Mouse (Mus musculus): ENCODE measurements around the gene Sept5.

The Sept5 gene

DNA sequence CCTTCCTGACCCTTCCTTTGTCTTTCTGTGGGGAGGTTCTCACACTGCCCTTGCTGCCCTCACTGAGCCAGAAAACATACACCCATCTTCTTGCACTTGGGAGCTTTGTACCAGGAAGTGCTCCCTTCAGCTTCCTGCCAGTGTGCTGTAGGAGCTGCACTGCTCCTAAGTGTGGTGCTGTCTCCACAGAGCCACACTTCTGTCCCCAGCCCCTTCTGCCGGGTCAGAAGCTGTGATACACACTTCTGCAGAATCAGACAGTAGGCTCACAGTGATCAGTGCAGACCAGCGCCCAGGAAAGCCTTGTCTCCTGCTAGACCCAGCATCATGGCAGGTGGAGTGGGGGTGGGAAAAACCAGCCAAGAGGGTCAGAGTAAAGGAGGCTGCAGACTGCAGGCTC, 3.1 kb upstream of the Sept5 start:
- WGBS: 57% methylated on average over 2 of the region's 2 CpGs

DNA sequence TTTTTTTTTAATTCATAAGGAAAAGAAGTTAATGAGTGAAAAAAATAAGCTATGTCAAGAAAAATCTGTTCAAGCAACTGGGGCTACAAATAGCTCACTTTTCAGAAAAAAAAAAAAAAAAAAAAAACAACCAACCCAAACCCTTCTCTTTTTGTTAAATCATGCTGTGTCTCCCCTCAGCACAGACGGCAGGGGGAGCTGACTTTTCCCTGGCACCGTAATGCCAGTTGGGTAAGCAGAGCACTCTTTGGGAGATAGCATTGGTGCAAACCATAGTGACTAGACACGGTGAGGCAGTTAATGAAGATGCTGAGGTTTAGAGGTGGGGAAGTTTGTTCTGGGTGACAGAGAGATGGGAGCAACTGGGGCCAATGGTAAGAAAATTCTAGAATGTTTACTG, 2.3 kb upstream of the Sept5 start:
- WGBS: 23% methylated on average over 3 of the region's 3 CpGs

DNA sequence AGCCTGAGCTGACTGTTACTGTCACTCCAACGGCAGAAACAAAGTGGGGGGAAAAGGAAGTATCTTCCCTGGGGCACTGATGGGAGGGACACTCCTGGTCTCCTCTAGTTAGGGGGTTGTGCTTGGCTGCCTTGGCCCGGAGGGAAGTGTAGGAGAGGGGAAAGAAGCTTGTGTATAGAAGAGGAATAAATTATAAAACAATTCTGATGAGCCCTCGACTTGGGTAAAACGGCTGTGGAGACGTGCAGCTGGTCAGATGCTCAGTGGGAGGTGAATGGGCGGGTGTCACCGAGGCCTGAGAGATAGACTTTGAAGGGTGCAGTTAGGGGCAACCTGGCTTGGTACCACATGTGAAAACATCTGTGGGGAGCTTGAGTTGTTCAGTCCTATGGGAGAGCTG, 1.4 kb upstream of the Sept5 start:
- 49% methylated on average over 7 of the region's 7 CpGs for WGBS

DNA sequence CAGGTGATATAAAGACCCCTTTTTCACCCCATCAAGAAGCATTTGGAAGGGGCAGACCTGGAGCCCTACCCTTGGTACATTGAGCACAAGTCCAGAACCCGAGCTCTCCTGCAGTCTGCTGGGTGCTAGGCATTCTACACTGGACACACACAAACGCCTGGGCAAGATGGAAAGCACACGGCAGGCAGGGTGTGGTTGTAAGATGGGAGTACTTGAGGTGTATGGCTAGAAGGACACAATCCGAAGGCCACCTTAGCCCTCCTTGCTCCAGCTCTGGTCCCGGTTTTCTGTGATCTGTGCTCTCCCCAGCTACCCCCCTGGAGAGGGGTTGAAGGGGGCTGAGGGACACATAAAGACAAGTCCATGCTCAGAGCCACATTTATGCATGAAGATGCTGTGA, 537 bp upstream of the Sept5 start:
- 56% methylated on average over 5 of the region's 5 CpGs for WGBS

DNA sequence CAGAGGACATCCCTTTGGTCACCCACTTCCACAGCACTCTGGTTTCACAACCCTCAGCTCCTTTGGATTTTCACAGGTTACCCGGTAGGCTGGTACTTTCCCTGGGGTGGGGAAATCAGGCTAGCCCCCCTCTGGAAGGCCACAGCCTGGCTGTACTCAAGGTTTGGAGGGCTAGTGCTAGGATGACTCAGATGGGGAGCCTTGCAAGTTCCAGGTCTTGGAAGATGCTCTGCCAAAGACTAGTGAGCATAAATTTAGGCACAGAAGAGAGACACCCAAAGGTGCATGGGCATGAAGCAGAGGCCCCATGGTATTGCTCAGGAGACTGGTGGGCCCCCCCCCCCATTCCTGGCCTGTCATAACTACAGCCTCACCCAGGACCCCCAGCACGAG, 810 bp downstream of the Sept5 start:
- 33% methylated on average over 2 of the region's 2 CpGs for WGBS

DNA sequence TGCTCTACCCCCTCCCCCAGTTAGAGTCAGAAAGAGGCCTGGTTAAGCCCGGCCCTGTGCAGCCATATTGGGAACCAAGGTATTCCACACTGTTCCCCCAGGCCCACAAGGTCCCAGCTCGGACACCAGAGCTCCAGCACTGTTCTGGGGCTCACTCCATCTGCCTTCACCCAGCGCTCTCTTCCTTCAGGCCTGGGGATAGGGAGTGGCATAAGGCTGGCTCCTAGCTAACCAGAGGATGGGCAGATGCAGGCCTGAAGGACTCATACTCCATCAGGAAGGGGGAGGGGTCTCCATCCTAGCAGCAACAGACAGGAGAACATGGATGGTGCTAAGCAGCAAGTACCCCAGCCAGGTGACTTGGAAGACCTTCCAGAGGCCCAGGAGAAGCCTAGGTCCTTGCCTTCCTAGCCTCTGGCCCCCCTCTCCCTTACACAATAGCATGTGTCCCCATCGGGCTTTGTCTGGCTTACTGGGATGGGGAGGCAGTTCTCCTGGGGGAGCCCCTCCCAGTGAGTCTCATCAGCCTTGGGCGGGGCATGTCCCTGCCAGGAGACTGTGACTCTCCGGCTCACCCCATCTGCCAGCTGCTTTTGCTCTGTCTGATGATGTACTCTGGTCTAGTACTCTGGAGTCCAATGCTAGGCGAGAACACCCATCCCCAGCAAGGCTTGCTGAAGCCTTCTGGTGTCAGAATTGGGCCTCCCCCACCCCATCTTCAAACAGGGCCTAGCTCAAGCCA, 1.4 kb downstream of the Sept5 start:
- 48% methylated on average over 7 of the region's 7 CpGs for WGBS

DNA sequence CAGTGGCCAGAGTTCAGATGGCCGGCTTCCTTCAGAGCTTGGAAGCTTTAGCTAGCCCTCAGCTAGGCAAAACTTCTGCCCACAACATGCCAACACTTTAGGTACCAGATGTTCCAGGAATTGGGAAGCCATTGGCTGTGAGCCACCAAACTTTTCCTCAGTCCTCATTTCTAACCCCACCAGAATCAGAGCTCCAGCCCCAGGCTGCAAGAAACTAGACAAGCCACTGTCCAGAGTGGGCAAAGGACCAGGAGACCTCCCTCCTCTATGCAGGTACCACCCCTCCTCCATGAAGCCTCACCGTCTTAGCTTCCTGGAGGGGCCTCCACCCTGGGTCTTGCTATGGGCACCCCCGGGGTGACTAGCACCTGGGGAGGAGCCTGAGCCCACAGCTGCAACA, 2.6 kb downstream of the Sept5 start:
- 39% methylated on average over 3 of the region's 3 CpGs for WGBS

DNA sequence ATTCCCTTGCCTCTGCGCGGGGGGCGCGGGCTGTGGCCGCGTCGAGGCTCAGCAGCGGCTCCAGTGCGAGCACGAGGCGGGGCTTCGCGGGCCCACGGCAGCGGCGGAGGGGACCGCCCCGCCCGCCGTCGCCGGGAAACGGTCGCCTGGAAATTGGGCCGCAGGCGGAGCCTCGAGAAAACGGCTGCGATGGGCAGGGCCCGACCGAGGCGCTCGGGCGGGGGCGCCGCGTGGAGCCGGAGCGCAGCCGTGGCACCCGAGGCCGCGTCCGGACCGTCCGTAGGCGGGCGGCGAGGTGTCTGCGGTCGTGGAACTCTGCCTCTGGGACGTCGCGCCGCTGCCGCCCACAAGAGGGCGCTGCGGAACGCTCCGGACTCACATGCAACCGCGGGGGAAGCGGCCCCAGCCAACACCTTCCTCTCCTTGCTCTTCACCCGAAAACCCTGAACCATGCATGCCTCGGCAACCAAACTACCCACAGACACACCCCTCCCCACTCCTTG, 3.3 kb downstream of the Sept5 start, which contains the start of gene Gm49601:
TSS of gene Gm49601 (minus strand) at position 52 of the 503 bp plus-strand sequence.
- under 1% methylated on average over 65 of the region's 65 CpGs for WGBS

DNA sequence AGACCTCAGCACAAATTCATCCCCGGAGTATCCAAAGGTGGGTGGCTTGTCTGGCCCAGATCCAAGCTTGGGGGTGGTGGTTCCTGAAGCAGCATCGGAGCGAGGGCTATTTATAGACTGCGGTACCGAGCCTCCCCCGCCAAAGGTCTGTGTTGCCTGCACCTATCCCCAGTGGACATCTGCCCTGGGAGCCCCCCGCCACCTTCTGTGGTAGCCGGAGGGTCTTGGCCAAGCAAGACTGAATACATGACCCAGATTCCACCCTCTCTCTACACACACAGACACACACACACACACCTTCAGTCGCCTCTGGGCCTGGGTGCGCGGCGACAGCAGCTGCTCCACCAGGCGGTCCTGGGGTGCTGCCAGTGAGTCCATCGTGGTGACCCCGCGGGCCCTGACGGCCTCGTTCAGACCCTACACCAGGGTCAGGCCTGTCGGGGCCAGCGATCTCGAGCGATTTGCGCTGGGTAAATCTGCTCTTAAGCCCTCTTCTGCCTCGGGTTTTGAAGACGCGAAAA, 3.9 kb downstream of the Sept5 start:
- WGBS: 17% methylated on average over 26 of the region's 26 CpGs

DNA sequence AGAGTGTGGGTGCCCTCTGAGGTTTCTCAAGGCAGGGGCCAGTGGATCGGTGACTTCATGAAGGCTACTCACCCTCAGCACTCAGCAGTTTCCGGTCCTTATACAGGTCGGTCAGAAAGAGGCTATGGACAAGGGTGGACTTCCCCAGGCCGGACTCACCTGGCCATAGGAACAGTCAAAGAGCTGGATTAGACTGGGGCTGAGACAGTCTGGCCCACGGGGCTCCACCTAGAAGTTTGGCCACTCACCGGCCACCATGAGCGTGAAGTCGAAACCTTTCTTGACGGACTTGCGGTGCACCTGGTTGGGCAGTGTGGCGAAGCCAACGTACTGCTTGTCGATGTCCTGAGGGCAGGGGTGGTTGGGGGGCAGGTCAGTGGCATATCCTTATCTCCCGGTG, 4.7 kb downstream of the Sept5 start:
- WGBS: 62% methylated on average over 14 of the region's 14 CpGs

DNA sequence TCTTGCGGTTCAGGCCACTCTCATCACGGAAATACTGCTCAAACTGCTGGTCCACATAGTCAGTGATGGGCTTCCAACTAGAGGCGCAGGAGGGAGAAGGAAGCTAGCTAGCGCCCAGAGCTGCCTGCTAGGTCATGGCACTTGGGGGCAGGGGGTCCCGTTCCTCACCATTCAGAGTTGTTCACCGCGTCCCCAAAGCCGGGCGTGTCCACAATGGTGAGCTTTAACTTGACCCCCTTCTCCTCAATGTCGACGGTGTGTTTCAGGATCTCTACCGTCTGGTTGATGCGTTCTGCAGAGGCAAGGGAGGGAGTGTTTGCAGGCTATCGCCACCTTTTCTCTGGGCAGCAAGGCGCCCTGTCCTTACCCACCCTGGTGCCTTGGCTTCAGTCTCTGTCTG, 5.1 kb downstream of the Sept5 start:
- 64% methylated on average over 15 of the region's 15 CpGs for WGBS

DNA sequence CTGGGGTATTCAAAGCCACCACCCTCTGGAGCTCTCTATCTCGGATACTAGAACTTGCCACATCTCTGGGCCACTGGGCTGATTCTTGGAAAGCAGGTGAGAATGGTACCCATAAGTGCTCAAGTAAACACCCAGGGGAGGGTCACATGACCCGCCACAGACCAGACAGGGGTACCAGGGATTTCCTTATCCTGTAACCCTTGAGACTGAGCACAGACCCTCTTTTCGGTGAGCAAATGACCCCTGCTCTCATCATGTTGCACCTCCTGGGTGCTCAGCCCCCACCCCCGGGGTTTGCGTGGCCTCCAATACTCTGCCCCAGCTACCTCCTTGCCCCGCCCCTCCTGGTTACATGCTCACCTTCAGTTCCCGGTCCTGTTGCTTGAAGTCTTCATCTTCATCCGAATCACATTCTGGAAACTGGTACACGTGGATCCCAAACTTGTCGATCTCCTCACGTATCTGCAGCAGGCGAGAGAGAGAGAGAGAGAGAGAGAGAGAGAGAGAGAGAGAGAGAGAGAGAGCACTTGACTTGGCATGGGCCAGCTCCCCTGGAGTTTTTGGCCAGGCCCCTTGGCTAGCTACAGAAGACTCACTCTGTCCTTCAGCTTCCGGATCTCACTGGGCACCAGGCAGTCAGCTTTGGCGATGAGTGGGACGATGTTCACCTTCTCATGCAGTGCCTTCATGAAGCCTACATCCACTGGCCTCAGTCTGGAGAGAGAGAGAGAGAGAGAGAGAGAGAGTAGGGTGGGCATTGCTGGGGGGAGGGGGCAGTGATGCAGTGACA, 5.8 kb downstream of the Sept5 start:
- WGBS: 50% methylated on average over 15 of the region's 15 CpGs

DNA sequence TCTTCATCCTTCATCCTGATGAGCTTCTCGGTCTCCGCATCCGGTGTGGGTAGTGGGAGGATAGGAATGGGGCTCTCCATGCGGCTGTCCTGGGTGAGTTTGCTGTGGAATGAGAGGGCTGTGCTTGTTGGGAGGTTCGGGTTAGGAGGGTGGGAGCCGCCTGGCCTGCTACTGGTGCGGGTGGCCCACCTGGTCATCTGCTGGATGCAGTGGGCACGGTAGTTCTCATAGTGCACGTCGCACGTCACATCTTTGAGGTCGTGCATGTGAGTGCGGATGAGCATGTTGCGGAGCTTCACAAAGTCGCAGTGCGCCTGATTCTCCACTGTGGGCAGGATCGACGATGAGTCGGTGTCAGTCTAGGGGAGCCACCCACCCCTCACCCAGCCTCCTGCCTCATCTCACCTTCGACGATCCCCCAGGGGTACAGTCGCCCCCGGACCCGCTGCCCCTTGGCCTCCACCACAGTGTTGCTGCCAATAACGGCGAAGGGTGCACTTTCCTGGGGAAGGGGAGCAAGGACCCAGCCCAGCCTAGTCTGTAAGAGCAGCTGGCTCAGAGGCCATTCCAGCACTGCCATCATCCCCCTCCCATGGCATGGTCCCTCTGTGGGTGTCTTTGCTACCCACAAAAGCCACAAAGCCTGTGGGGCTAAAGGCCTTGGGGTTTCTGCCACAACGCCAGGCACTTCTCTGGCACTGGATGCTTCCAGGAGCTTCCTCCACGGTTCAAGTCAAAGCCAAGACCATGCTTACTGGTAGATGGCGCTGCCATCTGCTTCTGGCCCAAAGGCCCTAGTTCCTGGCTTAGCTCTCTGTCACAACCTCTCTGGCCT, 6.6 kb downstream of the Sept5 start:
- WGBS: 44% methylated on average over 29 of the region's 29 CpGs

DNA sequence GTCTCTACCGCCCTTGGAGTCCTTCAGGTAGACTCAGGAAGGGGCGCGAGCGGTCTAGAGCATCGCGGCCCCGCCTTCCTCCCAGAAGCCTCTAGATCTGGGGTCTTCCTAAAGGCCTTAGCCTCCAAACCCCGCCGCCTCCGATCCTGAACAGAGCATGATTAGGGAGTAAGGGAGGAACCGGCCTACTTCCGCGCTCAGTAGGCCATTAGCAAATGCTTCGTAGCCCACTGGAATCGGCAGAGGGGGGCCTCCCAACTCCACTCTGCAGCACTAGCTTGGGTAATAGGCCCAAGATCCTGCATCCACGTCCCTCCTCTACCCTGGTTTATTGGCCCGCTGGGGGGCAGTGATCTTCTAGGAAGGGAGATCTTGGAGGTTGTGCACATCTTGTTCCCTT, 7.7 kb downstream of the Sept5 start, which contains the start of gene Gp1bb:
TSS of gene Gp1bb (minus strand) at position 385 of the 400 bp plus-strand sequence.
- WGBS: 58% methylated on average over 17 of the region's 17 CpGs

DNA sequence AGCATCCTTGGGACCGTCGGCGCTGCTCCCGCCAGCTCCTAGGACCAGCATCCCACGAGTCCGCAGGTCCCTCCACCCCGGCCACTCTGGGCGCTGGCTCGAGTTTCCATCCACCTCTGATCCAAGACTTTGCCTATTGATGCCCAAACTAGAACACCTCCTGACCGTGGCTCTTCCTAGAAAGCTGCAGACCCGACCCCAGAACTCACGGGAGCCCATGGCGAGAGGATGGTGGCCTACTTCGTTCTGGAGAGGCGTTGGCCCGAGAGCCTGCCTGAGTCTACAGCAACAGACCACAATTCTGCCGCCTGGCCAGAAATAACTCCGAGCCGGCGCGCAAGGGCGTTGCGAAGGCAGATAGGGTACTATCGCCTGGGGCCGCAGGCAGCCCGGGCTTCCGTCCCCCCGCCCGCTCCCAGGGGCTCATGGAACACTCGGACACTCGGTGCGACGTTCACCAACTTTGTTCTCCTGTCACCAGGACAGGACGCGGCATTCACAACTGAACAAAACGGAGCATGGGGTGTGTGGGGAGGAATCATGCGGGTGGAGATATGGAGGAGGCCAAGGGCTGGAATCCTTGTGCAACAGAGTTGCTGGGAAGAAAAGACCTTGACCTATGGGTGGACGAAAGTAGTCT, 8.3 kb downstream of the Sept5 start:
- 21% methylated on average over 38 of the region's 38 CpGs for WGBS

DNA sequence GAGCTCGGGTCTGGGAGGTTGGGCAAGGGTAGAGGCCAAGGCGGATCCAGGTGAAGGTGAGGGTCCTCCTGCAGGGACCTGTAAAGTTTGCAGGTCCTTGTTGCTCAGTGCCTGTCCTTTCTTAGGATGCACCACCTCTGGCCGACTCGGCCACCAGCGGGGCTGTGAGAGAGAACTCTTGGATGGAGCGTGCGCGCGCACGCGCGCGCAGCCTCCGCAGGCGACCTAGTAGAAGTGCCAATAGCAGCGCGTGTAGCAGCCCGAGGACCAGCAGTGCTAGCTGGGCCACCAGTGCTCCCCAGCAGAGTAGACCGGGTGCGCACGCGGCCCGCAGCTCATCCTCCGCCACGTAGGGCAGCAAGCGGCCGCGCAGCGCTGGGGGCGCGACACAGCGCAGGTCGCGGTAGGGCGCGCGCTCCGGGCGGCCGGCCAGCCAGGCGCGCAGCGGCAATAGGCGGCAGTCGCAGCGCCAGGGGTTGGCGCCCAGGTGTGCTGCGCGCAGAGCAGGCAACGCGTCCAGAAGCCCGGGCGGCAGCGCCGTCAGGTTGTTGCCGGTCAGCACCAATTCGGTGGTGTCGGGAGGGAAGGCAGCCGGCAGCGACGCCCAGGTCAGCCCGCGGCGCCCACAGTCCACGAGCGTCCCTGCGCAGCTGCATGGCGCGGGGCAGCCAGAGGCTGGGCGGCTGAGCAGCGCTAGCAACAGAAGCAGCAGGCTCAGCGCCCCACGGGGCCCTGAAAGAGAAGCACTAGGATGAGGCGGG, 9.0 kb downstream of the Sept5 start:
- WGBS: 10% methylated on average over 74 of the region's 74 CpGs

DNA sequence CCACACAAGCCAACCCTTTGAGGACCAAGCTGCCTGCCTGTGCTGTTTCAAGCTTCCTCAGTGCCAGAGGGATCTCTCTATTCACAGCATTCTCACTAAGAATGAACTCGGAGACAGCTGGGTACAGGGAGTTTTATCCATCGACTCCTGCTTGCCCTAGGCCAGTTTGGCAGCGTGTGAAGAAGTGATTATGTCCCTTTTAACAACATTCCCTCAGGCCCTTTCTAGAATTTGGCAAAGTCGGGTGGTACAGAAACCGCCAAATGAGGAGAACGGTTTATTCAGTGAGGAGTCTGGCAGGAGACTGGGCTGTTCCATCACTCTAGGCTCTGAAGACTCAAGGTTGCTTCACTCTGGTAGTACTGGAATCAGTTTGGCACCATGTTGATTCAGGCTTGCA, 9.6 kb downstream of the Sept5 start:
- 46% methylated on average over 6 of the region's 6 CpGs for WGBS

DNA sequence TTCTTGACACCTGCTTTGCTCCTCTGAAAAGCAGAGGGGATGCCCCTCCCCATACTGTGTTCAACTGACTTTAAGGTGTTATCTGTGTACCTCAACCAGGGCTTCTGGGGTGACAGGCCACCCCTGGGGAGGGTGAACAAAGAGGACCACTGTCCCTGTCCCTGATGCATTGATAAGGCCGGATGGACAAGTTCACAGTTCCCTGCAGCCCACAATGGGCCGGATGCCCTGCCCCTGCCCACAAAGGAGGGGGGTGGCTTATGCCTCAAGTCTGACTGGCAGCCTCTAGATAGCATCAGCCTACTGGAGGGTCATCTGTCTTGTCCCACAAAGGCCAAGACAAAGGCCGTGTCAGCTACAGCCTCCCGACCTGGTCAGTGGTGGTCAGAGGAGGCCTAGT, 10.6 kb downstream of the Sept5 start:
- 74% methylated on average over 4 of the region's 4 CpGs for WGBS

DNA sequence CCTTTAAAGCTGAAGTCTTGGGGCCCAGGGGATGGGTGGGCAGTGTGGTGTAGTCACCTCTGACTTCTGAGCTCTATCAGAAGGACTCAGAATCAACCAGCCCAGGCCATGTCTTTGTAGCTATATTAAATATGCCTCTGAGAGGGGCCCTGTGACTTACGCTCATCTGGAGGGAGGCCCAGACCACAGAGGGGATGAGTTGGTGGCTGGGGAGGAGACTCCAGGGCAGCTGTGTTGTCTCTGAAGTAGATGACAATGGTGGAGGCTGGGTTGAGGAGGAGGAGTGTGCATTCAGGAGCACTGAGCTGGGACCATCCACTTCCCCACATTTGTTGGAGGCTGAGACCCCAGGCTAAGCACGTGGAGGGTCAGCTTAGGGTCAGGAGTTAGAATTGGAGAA, 11.5 kb downstream of the Sept5 start:
- WGBS: 60% methylated on average over 2 of the region's 2 CpGs

DNA sequence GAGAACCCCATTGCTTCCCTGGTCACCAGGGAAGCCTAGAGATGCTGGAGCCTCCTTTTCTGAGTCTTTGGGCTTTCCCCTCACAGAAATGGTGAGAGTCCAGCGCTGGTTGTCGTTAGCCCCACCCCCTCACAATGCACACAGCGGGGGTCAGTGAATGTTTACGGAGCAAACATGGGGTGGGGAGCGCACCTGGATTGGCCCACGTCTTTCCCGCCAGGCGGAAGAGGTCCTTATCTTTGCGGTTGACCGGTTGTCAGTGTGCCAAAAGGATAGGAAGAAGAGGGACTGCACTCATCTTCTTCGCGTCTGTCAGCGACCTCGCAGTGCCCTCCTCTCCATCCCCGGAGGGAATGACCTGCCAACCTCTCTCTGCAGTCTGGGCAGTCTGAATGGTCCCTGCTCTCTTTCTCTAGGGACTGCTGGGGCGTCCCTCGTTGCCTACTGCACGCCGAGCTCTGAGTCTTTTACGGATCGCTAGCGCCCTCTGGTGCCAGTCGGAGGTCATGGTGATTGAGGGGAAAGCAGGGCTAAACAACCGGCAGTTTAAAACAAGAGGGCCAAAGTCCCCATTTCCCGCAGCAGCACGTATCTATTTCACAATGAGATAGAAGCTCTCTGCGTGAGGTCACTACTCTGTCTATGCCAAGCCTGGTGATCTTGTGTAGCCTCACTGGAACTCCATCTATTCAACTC, 12.2 kb downstream of the Sept5 start:
- WGBS: 4% methylated on average over 27 of the region's 27 CpGs
